ENCODE assay signal across 21 mouse cellular contexts in genomic region chr1:135217607-135218233, GRCm38 (mm10). TPM values are rescaled to one million over a fixed set of nuclear protein-coding genes. Genes with fewer than 3 reads are reported as not detected.
DNase-seq lines count a peak whose midpoint lies in the region; ATAC-seq and TF ChIP-seq lines count a peak whose summit lies in the region.
"Had no signal": no experiment of that assay in that cellular context is flagged by ENCODE, and none has a peak within 500 bp of the region (broad histone marks: within the 10 kb centered on the region; RNA-seq: fewer than 3 reads in every experiment).

No protein-coding gene starts in this region.

- peak; percentile 27 for DNase-seq in gastrocnemius, adult 2 months
- no peak for DNase-seq in gastrocnemius, adult 18-20 months (ENCODE audit: low spot score)
- no peak for DNase-seq in lung, postnatal 0 days (ENCODE audit: low spot score)
- DNase-seq in lung, postnatal 4 days: no peak
- no peak for DNase-seq in limb, embryonic 10.5 days (ENCODE audit: low spot score)
- DNase-seq in left cerebral cortex, adult 8-10 months (ENCODE audit: low spot score in 2 of 2): no peak
- no peak for DNase-seq in midbrain, postnatal 0 days (ENCODE audit: low spot score)
- DNase-seq: cerebellum, adult 11 months; heart, adult 2 months; heart, postnatal 10 days; kidney, postnatal 36 days; thymus, postnatal 14 days had no signal

- no peaks in the 10 kb centered on the region for H3K9me3 ChIP-seq in lung, postnatal 0 days (ENCODE audit: low read length)
- no peaks in the 10 kb centered on the region for H3K9me3 ChIP-seq in limb, embryonic 10.5 days (replicated peaks)
- no peaks in the 10 kb centered on the region for H3K9me3 ChIP-seq in midbrain, postnatal 0 days (ENCODE audit: low read length)
- H3K9me3 ChIP-seq: G1E had no signal

- no peaks in the 10 kb centered on the region for H3K36me3 ChIP-seq in lung, postnatal 0 days (ENCODE audit: insufficient read depth, low read length)
- H3K36me3 ChIP-seq in limb, embryonic 10.5 days: no peaks in the 10 kb centered on the region
- H3K36me3 ChIP-seq in midbrain, postnatal 0 days (ENCODE audit: insufficient read depth, low read length): no peaks in the 10 kb centered on the region
- H3K36me3 ChIP-seq: G1E had no signal

- no peak overlapping the region for H3K9ac ChIP-seq in lung, postnatal 0 days (replicated peaks; ENCODE audit: low read depth)
- no peak overlapping the region for H3K9ac ChIP-seq in midbrain, postnatal 0 days (replicated peaks; ENCODE audit: low read length, poor library complexity, severe bottlenecking)

- no peak for TF ChIP-seq EP300 in lung, postnatal 0 days (IDR thresholded peaks at IDR 0.05)

- ATAC-seq in lung, postnatal 0 days: peak; percentile 21; the same call in 1 of the 2 replicates
- no peak for ATAC-seq in megakaryocyte, adult 5-6 weeks (ENCODE audit: poor library complexity, severe bottlenecking)
- ATAC-seq in midbrain, postnatal 0 days (ENCODE audit: low FRiP score): no peak
- ATAC-seq: activated CD4-positive, CD25-positive, alpha-beta regulatory T cell, adult 4 months; forebrain, embryonic 14.5 days; hindbrain, postnatal 0 days had no signal

- H3K4me2 ChIP-seq in lung, postnatal 0 days (replicated peaks; ENCODE audit: low read depth, low read length): no peak overlapping the region
- H3K4me2 ChIP-seq in midbrain, postnatal 0 days (ENCODE audit: low read depth, low read length, poor library complexity, severe bottlenecking): no peak overlapping the region

- H3K27ac ChIP-seq in gastrocnemius, adult 2 months: no peak overlapping the region
- no peak overlapping the region for H3K27ac ChIP-seq in lung, postnatal 0 days (ENCODE audit: low read length)
- peak overlapping the region; percentile 5; the same call in 1 of the 2 replicates for H3K27ac ChIP-seq in limb, embryonic 10.5 days
- no peak overlapping the region for H3K27ac ChIP-seq in midbrain, postnatal 0 days (ENCODE audit: low read depth, low read length)
- H3K27ac ChIP-seq: heart, adult 2 months; hindbrain, postnatal 0 days had no signal

- H3K4me1 ChIP-seq in lung, postnatal 0 days (ENCODE audit: insufficient read depth, low read depth, low read length): no peaks in the 10 kb centered on the region
- H3K4me1 ChIP-seq in limb, embryonic 10.5 days: peaks cover 10% of the 10 kb centered on the region
- no peaks in the 10 kb centered on the region for H3K4me1 ChIP-seq in midbrain, postnatal 0 days (ENCODE audit: insufficient read depth, low read length)

- 65% methylated on average over 13 of the region's 13 CpGs for WGBS in lung, postnatal 0 days
- 63% methylated on average over 13 of the region's 13 CpGs for WGBS in limb, embryonic 10.5 days
- WGBS in midbrain, postnatal 0 days: 59% methylated on average over 13 of the region's 13 CpGs

- H3K4me3 ChIP-seq in gastrocnemius, adult 2 months: no peak overlapping the region
- H3K4me3 ChIP-seq in lung, postnatal 0 days (ENCODE audit: low read depth, low read length): no peak overlapping the region
- no peak overlapping the region for H3K4me3 ChIP-seq in limb, embryonic 10.5 days
- H3K4me3 ChIP-seq in midbrain, postnatal 0 days (ENCODE audit: low read depth, low read length): no peak overlapping the region
- H3K4me3 ChIP-seq: heart, adult 2 months had no signal

- intact Hi-C loops in gastrocnemius, adult 2 months (cut with DNase I): no loop called here

- H3K27me3 ChIP-seq in lung, postnatal 0 days (replicated peaks; ENCODE audit: insufficient read depth, low read length): no peaks in the 10 kb centered on the region
- H3K27me3 ChIP-seq in limb, embryonic 10.5 days (ENCODE audit: low read depth, poor library complexity, severe bottlenecking): no peaks in the 10 kb centered on the region
- H3K27me3 ChIP-seq in midbrain, postnatal 0 days (ENCODE audit: insufficient read depth, low read length): no peaks in the 10 kb centered on the region

- no peak for TF ChIP-seq CTCF in gastrocnemius, adult 2 months (IDR thresholded peaks at IDR 0.05)
- no peak for TF ChIP-seq CTCF in lung, postnatal 0 days (IDR thresholded peaks at IDR 0.05)
- TF ChIP-seq CTCF in midbrain, postnatal 0 days (IDR thresholded peaks at IDR 0.05): no peak

RNA-seq across cellular contexts. Expression of gene Elf3, which starts 40.6 kb away (rescaled TPM):
- total RNA-seq in gastrocnemius, adult 2 months (2021): under 1 TPM; 0.22 to 0.28 TPM
- total RNA-seq in gastrocnemius, adult 18-20 months (2021): under 1 TPM; 0.59 to 0.62 TPM
- 31.9 and 45.5 TPM in 2 replicates for polyA plus RNA-seq in lung, postnatal 0 days (2015; fragmentation: Nextera tagmentation; extraction: Ambion mirVana)
- polyA plus RNA-seq in limb, embryonic 10.5 days (2016; fragmentation: Nextera tagmentation; extraction: Ambion mirVana): 8.2 and 8.8 TPM in 2 replicates
- total RNA-seq in megakaryocyte, adult 5-6 weeks (2015): not detected in 2 replicates
- not detected in 2 replicates for total RNA-seq in megakaryocyte, adult 5-6 weeks (2017)
- total RNA-seq in left cerebral cortex, adult 8-10 months (2022): under 1 TPM in 2 of 4 experiments, not detected in 2; 0.19 to 0.20 TPM
- 0.14 and 0.77 TPM in 2 replicates for total RNA-seq in midbrain, postnatal 0 days (2014; rRNA removed)
- 0.36 and 0.60 TPM in 2 replicates for polyA plus RNA-seq in midbrain, postnatal 0 days (2015; fragmentation: Nextera tagmentation; extraction: Ambion mirVana)
- total RNA-seq: common myeloid progenitor, adult 5-6 weeks; G1E; heart, adult 2 months; layer of hippocampus, postnatal 25 days; megakaryocyte-erythroid progenitor cell, adult 5-6 weeks had no signal
- polyA plus RNA-seq: activated CD4-positive, CD25-positive, alpha-beta regulatory T cell, adult 4 months; G1E had no signal

RNA-seq across cellular contexts. Expression of gene Gpr37l1, which starts 50.2 kb away (rescaled TPM):
- under 1 TPM; 0.38 to 0.56 TPM for total RNA-seq in gastrocnemius, adult 2 months (2021)
- under 1 TPM; 0.46 to 0.55 TPM for total RNA-seq in gastrocnemius, adult 18-20 months (2021)
- 0.06 and 0.19 TPM in 2 replicates for polyA plus RNA-seq in lung, postnatal 0 days (2015; fragmentation: Nextera tagmentation; extraction: Ambion mirVana)
- not detected in 2 replicates for polyA plus RNA-seq in limb, embryonic 10.5 days (2016; fragmentation: Nextera tagmentation; extraction: Ambion mirVana)
- total RNA-seq in megakaryocyte, adult 5-6 weeks (2015): not detected in 2 replicates
- total RNA-seq in megakaryocyte, adult 5-6 weeks (2017): not detected in 2 replicates
- total RNA-seq in left cerebral cortex, adult 8-10 months (2022): 100 to 1,000 TPM; 177 to 205 (median 196) TPM
- 14.1 and 25.7 TPM in 2 replicates for total RNA-seq in midbrain, postnatal 0 days (2014; rRNA removed)
- polyA plus RNA-seq in midbrain, postnatal 0 days (2015; fragmentation: Nextera tagmentation; extraction: Ambion mirVana): 8.8 and 12.8 TPM in 2 replicates
- total RNA-seq: common myeloid progenitor, adult 5-6 weeks; megakaryocyte-erythroid progenitor cell, adult 5-6 weeks; neutrophil, adult 5-6 weeks had no signal
- polyA plus RNA-seq: activated CD4-positive, CD25-positive, alpha-beta regulatory T cell, adult 4 months; G1E had no signal
